Mouse (Mus musculus): Measurements from ENCODE around the gene Spry1. TPM values are rescaled to one million over a fixed set of nuclear protein-coding genes. Genes with fewer than 3 reads are reported as not detected.

Spry1 gene
- polyA plus RNA-seq, 1 experiment from 2014 or later: 5.8 TPM

GRCm38 (mm10) chr3:37613722-37614121, 26.0 kb upstream of the Spry1 start:
- no peak for ATAC-seq
- Histone ChIP-seq H3K4me2 (replicated peaks) (no peak overlapping the region), H3K36me3 (no peaks in the 10 kb centered on the region), H3K27me3 (peaks cover 4% of the 10 kb centered on the region; the same call in 1 of the 2 replicates), H3K4me3 (replicated peaks) (no peak overlapping the region), H3K4me1 (replicated peaks) (0 out of 2 replicates have a peak, but pooled peaks cover 4% of the 10 kb centered on the region), H3K9ac (replicated peaks) (no peak overlapping the region), H3K9me3 (no peaks in the 10 kb centered on the region), H3K27ac (no peak overlapping the region)
- 61% methylated on average over 10 of the region's 10 CpGs for WGBS

GRCm38 (mm10) chr3:37614878-37615650, 24.7 kb upstream of the Spry1 start:
- H3K4me3 ChIP-seq (replicated peaks): no peak overlapping the region
- H3K4me2 ChIP-seq (replicated peaks): no peak overlapping the region
- no peak for ATAC-seq
- no peak overlapping the region for H3K27ac ChIP-seq
- H3K9ac ChIP-seq (replicated peaks): no peak overlapping the region
- H3K36me3 ChIP-seq: no peaks in the 10 kb centered on the region
- 0 out of 2 replicates have a peak, but pooled peaks cover 4% of the 10 kb centered on the region for H3K4me1 ChIP-seq (replicated peaks)
- 90% methylated on average over 10 of the region's 10 CpGs for WGBS
- H3K27me3 ChIP-seq: peaks cover 4% of the 10 kb centered on the region; the same call in 1 of the 2 replicates
- H3K9me3 ChIP-seq: no peaks in the 10 kb centered on the region

GRCm38 (mm10) chr3:37616586-37617547, 22.9 kb upstream of the Spry1 start:
- ATAC-seq: no peak
- H3K9ac ChIP-seq (replicated peaks): no peak overlapping the region
- H3K27me3 ChIP-seq: peaks cover 4% of the 10 kb centered on the region; the same call in 1 of the 2 replicates
- H3K27ac ChIP-seq: no peak overlapping the region
- H3K36me3 ChIP-seq: no peaks in the 10 kb centered on the region
- H3K4me2 ChIP-seq (replicated peaks): no peak overlapping the region
- H3K4me3 ChIP-seq (replicated peaks): no peak overlapping the region
- H3K4me1 ChIP-seq (replicated peaks): 0 out of 2 replicates have a peak, but pooled peaks cover 4% of the 10 kb centered on the region
- 53% methylated on average over 21 of the region's 21 CpGs for WGBS
- H3K9me3 ChIP-seq: no peaks in the 10 kb centered on the region

GRCm38 (mm10) chr3:37632246-37632645, 7.5 kb upstream of the Spry1 start:
- peaks cover 8% of the 10 kb centered on the region; the same call in 1 of the 2 replicates for H3K27me3 ChIP-seq
- no peak overlapping the region for H3K9ac ChIP-seq (replicated peaks)
- H3K4me3 ChIP-seq (replicated peaks): no peak overlapping the region
- H3K4me1 ChIP-seq (replicated peaks): no peaks in the 10 kb centered on the region
- H3K4me2 ChIP-seq (replicated peaks): no peak overlapping the region
- no peak overlapping the region for H3K27ac ChIP-seq
- no peak for ATAC-seq
- 92% methylated on average over 6 of the region's 6 CpGs for WGBS
- no peaks in the 10 kb centered on the region for H3K9me3 ChIP-seq
- H3K36me3 ChIP-seq: no peaks in the 10 kb centered on the region

- ATAC-seq: no peak
- no peak overlapping the region for H3K4me3 ChIP-seq (replicated peaks)
- no peak overlapping the region for H3K4me2 ChIP-seq (replicated peaks)
- H3K9me3 ChIP-seq: no peaks in the 10 kb centered on the region
- H3K27me3 ChIP-seq: peaks cover 13% of the 10 kb centered on the region; the same call in 1 of the 2 replicates
- no peaks in the 10 kb centered on the region for H3K36me3 ChIP-seq
- H3K9ac ChIP-seq (replicated peaks): no peak overlapping the region
- WGBS: 76% methylated on average over 3 of the region's 3 CpGs
- no peaks in the 10 kb centered on the region for H3K4me1 ChIP-seq (replicated peaks)
- no peak overlapping the region for H3K27ac ChIP-seq
Measured at GRCm38 (mm10) chr3:37632751-37633150, 7.0 kb upstream of the Spry1 start.

GRCm38 (mm10) chr3:37634648-37635047, 5.1 kb upstream of the Spry1 start:
- Histone ChIP-seq H3K9ac (replicated peaks) (no peak overlapping the region), H3K4me1 (replicated peaks) (peaks cover 6% of the 10 kb centered on the region; the same call in 1 of the 2 replicates), H3K9me3 (no peaks in the 10 kb centered on the region), H3K4me3 (replicated peaks) (no peak overlapping the region), H3K27me3 (peaks cover 20% of the 10 kb centered on the region; the same call in 1 of the 2 replicates), H3K4me2 (replicated peaks) (no peak overlapping the region), H3K36me3 (no peaks in the 10 kb centered on the region), H3K27ac (no peak overlapping the region)
- ATAC-seq: no peak
- 39% methylated on average over 4 of the region's 4 CpGs for WGBS

GRCm38 (mm10) chr3:37636921-37637320, 2.8 kb upstream of the Spry1 start:
- H3K4me1 ChIP-seq (replicated peaks): peaks cover 17% of the 10 kb centered on the region
- no peaks in the 10 kb centered on the region for H3K36me3 ChIP-seq
- ATAC-seq: no peak
- no peak overlapping the region for H3K4me2 ChIP-seq (replicated peaks)
- no peaks in the 10 kb centered on the region for H3K9me3 ChIP-seq
- peaks cover 24% of the 10 kb centered on the region; the same call in 1 of the 2 replicates for H3K27me3 ChIP-seq
- H3K27ac ChIP-seq: no peak overlapping the region
- H3K9ac ChIP-seq (replicated peaks): no peak overlapping the region
- no peak overlapping the region for H3K4me3 ChIP-seq (replicated peaks)
- WGBS: 82% methylated on average over 4 of the region's 4 CpGs

GRCm38 (mm10) chr3:37640162-37640721, 495 bp downstream of the Spry1 start:
- no peaks in the 10 kb centered on the region for H3K9me3 ChIP-seq
- peaks cover 40% of the 10 kb centered on the region for H3K4me1 ChIP-seq (replicated peaks)
- peaks cover 17% of the 10 kb centered on the region for H3K36me3 ChIP-seq
- peak; percentile 83 for ATAC-seq
- H3K9ac ChIP-seq (replicated peaks): peak overlapping the region; percentile 79
- WGBS: under 1% methylated on average over 83 of the region's 86 CpGs
- peaks cover 45% of the 10 kb centered on the region for H3K27me3 ChIP-seq
- peak overlapping the region; percentile 85 for H3K4me2 ChIP-seq (replicated peaks)
- H3K4me3 ChIP-seq (replicated peaks): peak overlapping the region; percentile 65
- H3K27ac ChIP-seq: peak overlapping the region; percentile 90

- Histone ChIP-seq H3K4me1 (replicated peaks) (peaks cover 44% of the 10 kb centered on the region), H3K4me3 (replicated peaks) (peak overlapping the region; percentile 65), H3K9ac (replicated peaks) (peak overlapping the region; percentile 79), H3K27ac (peak overlapping the region; percentile 51; the same call in 1 of the 2 replicates), H3K4me2 (replicated peaks) (peak overlapping the region; percentile 85), H3K27me3 (peaks cover 45% of the 10 kb centered on the region), H3K9me3 (no peaks in the 10 kb centered on the region), H3K36me3 (peaks cover 17% of the 10 kb centered on the region)
- ATAC-seq: peak; percentile 81
- 1% methylated on average over 41 of the region's 47 CpGs for WGBS
Measured at GRCm38 (mm10) chr3:37640810-37641209, 1.1 kb downstream of the Spry1 start.

- Histone ChIP-seq H3K27ac (peak overlapping the region; percentile 7; the same call in 1 of the 2 replicates), H3K36me3 (peaks cover 17% of the 10 kb centered on the region), H3K9ac (replicated peaks) (peak overlapping the region; percentile 79), H3K4me2 (replicated peaks) (peak overlapping the region; percentile 85), H3K27me3 (peaks cover 38% of the 10 kb centered on the region), H3K4me3 (replicated peaks) (peak overlapping the region; percentile 65), H3K9me3 (no peaks in the 10 kb centered on the region), H3K4me1 (replicated peaks) (peaks cover 44% of the 10 kb centered on the region)
- 42% methylated on average over 20 of the region's 20 CpGs for WGBS
- ATAC-seq: no peak
Measured at GRCm38 (mm10) chr3:37641796-37642680, 2.3 kb downstream of the Spry1 start.

Data from midbrain, embryonic 13.5 days (tissue).